Mouse (Mus musculus) erythroblast, adult 5-6 weeks (primary cell): ENCODE data around the gene Cacna1s. TPM values are rescaled to one million over a fixed set of nuclear protein-coding genes. Genes with fewer than 3 reads are reported as not detected.

ENCODE experiments used
- ATAC-seq: replicated peaks from 2 replicates; pipeline ENCODE4 v1.8.0; 2016; ENCODE audit warnings: moderate number of reproducible peaks, mild to moderate bottlenecking, moderate TSS enrichment, inconsistent platforms; ENCODE audit not compliant: poor library complexity, low FRiP score, severe bottlenecking
- total RNA-seq, 2 experiments: library from RNA; stranded (forward) in 1 of 2; stranded (reverse) in 1 of 2; fragments of 150-400 nt in 1 of 2; fragments of 200-764, 138-1000 nt in 1 of 2; gene quantifications; 2 replicates each; pipeline versions ENCODE4 v1.2.3 to v1.2.4; 2015 to 2017; ENCODE audit warnings: low replicate concordance in 2 of 2

Gene Cacna1s
- total RNA-seq, 2 experiments from 2014 or later: not detected

- ATAC-seq: no peak
These were observed 2.1 kb upstream of the Cacna1s start, which contains the start of gene Ascl5 for GRCm38 (mm10) chr1:136050312-136051012. Gene Ascl5, plus strand, starts transcription at chr1:136050804.

GRCm38 (mm10) chr1:136051013-136051315 lies 1.6 kb upstream of the Cacna1s start:
- ATAC-seq: no peak

- no peak for ATAC-seq
These were observed 1.1 kb upstream of the Cacna1s start for GRCm38 (mm10) chr1:136051465-136051864.

- no peak for ATAC-seq
These were observed 3.2 kb downstream of the Cacna1s start for GRCm38 (mm10) chr1:136055771-136056170.

GRCm38 (mm10) chr1:136058594-136058993 lies 6.0 kb downstream of the Cacna1s start:
- ATAC-seq: no peak

GRCm38 (mm10) chr1:136061041-136061789 lies 8.7 kb downstream of the Cacna1s start:
- ATAC-seq: no peak

GRCm38 (mm10) chr1:136061790-136062141 lies 9.2 kb downstream of the Cacna1s start:
- ATAC-seq: no peak

GRCm38 (mm10) chr1:136063991-136064390 lies 11.4 kb downstream of the Cacna1s start:
- no peak for ATAC-seq

GRCm38 (mm10) chr1:136066621-136067020 lies 14.1 kb downstream of the Cacna1s start:
- no peak for ATAC-seq

- no peak for ATAC-seq
These were observed 15.0 kb downstream of the Cacna1s start for GRCm38 (mm10) chr1:136067579-136067978.

- peak; percentile 65 for ATAC-seq
These were observed 23.5 kb downstream of the Cacna1s start for GRCm38 (mm10) chr1:136076086-136076485.

GRCm38 (mm10) chr1:136077656-136078055 lies 25.1 kb downstream of the Cacna1s start:
- no peak for ATAC-seq

GRCm38 (mm10) chr1:136081161-136081560 lies 28.6 kb downstream of the Cacna1s start:
- ATAC-seq: no peak

GRCm38 (mm10) chr1:136085988-136086685 lies 33.6 kb downstream of the Cacna1s start:
- no peak for ATAC-seq

- ATAC-seq: no peak
These were observed 37.0 kb downstream of the Cacna1s start for GRCm38 (mm10) chr1:136089368-136090165.

- ATAC-seq: no peak
These were observed 41.2 kb downstream of the Cacna1s start for GRCm38 (mm10) chr1:136093726-136094125.

GRCm38 (mm10) chr1:136094807-136095206 lies 42.3 kb downstream of the Cacna1s start:
- no peak for ATAC-seq

- no peak for ATAC-seq
These were observed 49.5 kb downstream of the Cacna1s start for GRCm38 (mm10) chr1:136102094-136102493.

- no peak for ATAC-seq
These were observed 50.0 kb downstream of the Cacna1s start for GRCm38 (mm10) chr1:136102551-136102950.

GRCm38 (mm10) chr1:136102981-136103380 lies 50.4 kb downstream of the Cacna1s start:
- ATAC-seq: no peak
